Mouse (Mus musculus): ENCODE results near the gene Pnma5. TPM values are rescaled to one million over a fixed set of nuclear protein-coding genes. Genes with fewer than 3 reads are reported as not detected.
A peak's percentile ranks its signal among the peaks of the same experiment; 100 is the strongest.

Pnma5 gene
- total and polyA plus RNA-seq, 3 experiments, result 0.08 to 0.11 TPM; not detected in 1

DNA sequence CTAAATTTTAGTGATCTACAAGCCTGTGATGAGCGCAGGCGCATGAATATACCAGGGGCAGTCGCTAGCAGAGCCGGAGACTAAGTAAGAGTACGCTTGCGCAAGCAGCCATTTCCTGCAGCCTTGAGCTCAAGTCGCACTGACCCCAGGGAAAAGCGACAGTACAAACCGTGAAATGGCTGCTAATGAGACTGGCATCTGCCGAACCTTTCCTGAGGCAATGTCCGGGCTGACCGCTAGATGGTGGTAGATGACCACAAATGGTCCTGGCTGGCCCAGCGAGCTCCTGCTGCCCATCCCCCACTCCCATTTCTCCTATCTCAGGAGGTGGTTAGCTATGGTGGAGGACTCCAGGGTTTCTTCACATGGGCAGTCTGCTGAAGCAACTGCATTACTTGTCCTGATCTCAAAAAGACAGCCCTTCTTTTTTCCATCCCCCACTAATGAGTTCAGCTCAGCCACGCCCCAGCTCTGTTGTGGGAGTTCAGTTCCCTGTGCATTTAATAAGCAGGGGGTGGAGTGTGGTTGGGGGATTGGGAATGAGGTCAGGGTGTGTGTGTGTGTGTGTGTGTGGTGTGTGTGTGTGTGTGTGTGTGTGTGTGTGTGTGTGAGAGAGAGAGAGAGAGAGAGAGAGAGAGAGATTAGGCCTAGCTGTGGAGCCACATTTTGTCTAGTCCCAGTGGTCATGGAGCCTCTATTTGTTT, 17.1 kb upstream of the Pnma5 start:
- H3K36me3 ChIP-seq (ENCODE audit: control insufficient read depth in 1 of 2, insufficient read depth in 2 of 2, low read length in 2 of 2), result peaks cover 0 to 9% of the 10 kb centered on the region in 2 experiments; a peak in 2 of 4 replicates
- H3K9ac ChIP-seq (ENCODE audit: control insufficient read depth, low read depth, low read length, poor library complexity, severe bottlenecking), result peak overlapping the region; percentile 44
- H3K27me3 ChIP-seq (ENCODE audit: control insufficient read depth in 1 of 2, insufficient read depth in 2 of 2, low read length in 2 of 2), result no peaks in the 10 kb centered on the region
- peak overlapping the region; percentile 21 to 28; a peak in 2 of 4 replicates for H3K4me3 ChIP-seq (ENCODE audit: control insufficient read depth in 1 of 2, insufficient read depth in 1 of 2, low read depth in 2 of 2, low read length in 2 of 2)
- H3K9me3 ChIP-seq (replicated peaks; ENCODE audit: insufficient read depth, low read length), result no peaks in the 10 kb centered on the region
- peak overlapping the region; percentile 59 for H3K27ac ChIP-seq (ENCODE audit: control insufficient read depth, low read depth, low read length)
- H3K79me2 ChIP-seq (ENCODE audit: control insufficient read depth, insufficient read depth, low read length, poor library complexity), result no peaks in the 10 kb centered on the region
- DNase-seq (ENCODE audit: low read depth, low spot score), result peak; percentile 90
- H3K4me1 ChIP-seq (ENCODE audit: control insufficient read depth in 1 of 2, insufficient read depth in 2 of 2, low read length in 2 of 2), result peaks cover 4 to 18% of the 10 kb centered on the region in 2 experiments
- TF ChIP-seq TAL1 (IDR thresholded peaks at IDR 0.05; ENCODE audit: low read length), result no peak
- no peak for TF ChIP-seq ETS1 (IDR thresholded peaks at IDR 0.05; ENCODE audit: low read depth, low read length)
- 0 out of 2 replicates have a peak, but pooled peaks have one; percentile 13 for TF ChIP-seq TCF12 (IDR thresholded peaks at IDR 0.05; ENCODE audit: low read depth, low read length)
- TF ChIP-seq ZMIZ1 (IDR thresholded peaks at IDR 0.05; ENCODE audit: low read depth, low read length), result no peak
- no peak for TF ChIP-seq USF2 (IDR thresholded peaks at IDR 0.05; ENCODE audit: borderline replicate concordance in 1 of 2, insufficient read depth in 1 of 2, low read depth in 1 of 2, low read length in 2 of 2)
- TF ChIP-seq GATA1 (IDR thresholded peaks at IDR 0.05; ENCODE audit: low read depth, low read length), result no peak
- TF ChIP-seq ZNF384 (IDR thresholded peaks at IDR 0.05; ENCODE audit: low read depth, low read length), result no peak
- TF ChIP-seq NELFE (IDR thresholded peaks at IDR 0.05; ENCODE audit: low read depth, low read length), result peak; percentile 40; the same call in 1 of the 2 replicates
- TF ChIP-seq MEF2A (IDR thresholded peaks at IDR 0.05; ENCODE audit: extremely low read depth, insufficient replicate concordance, low read depth, low read length, poor library complexity, severe bottlenecking), result no peak
- TF ChIP-seq ZC3H11A (IDR thresholded peaks at IDR 0.05; ENCODE audit: low read depth, low read length), result peak; percentile 87
- no peak for TF ChIP-seq MYB (IDR thresholded peaks at IDR 0.05; ENCODE audit: low read depth, low read length)
- no peak; the same call in 1 of the 2 replicates for TF ChIP-seq SIN3A (IDR thresholded peaks at IDR 0.05; ENCODE audit: low read length)
- TF ChIP-seq SMC3 (IDR thresholded peaks at IDR 0.05; ENCODE audit: low read depth, low read length), result peak; percentile 68
- TF ChIP-seq USF1 (IDR thresholded peaks at IDR 0.05; ENCODE audit: low read depth, low read length), result no peak
- TF ChIP-seq HCFC1 (IDR thresholded peaks at IDR 0.05; ENCODE audit: low read depth, low read length), result peak; percentile 62; the same call in 1 of the 2 replicates
- no peak for TF ChIP-seq MAZ (IDR thresholded peaks at IDR 0.05; ENCODE audit: low read depth, low read length)
- TF ChIP-seq JUND (IDR thresholded peaks at IDR 0.05; ENCODE audit: low read depth, low read length), result no peak
- TF ChIP-seq RCOR1 (IDR thresholded peaks at IDR 0.05; ENCODE audit: low read depth, low read length), result no peak
- 0 out of 2 replicates have a peak, but pooled peaks have one; percentile 28 for TF ChIP-seq TBP (IDR thresholded peaks at IDR 0.05; ENCODE audit: low read depth, low read length)
- no peak for TF ChIP-seq MAX (IDR thresholded peaks at IDR 0.05; ENCODE audit: low read length)
- 0 out of 4 replicates have a peak, but pooled peaks of 1 of the 2 experiments have one; percentile 14 for TF ChIP-seq EP300 (IDR thresholded peaks at IDR 0.05; ENCODE audit: low read depth in 1 of 2, low read length in 2 of 2)
- no peak for TF ChIP-seq ZKSCAN1 (IDR thresholded peaks at IDR 0.05; ENCODE audit: low read depth, low read length)
- no peak for TF ChIP-seq MXI1 (IDR thresholded peaks at IDR 0.05; ENCODE audit: low read depth, low read length)
- TF ChIP-seq POLR2AphosphoS2 (IDR thresholded peaks at IDR 0.05; ENCODE audit: low read length), result no peak
- TF ChIP-seq ELF1 (IDR thresholded peaks at IDR 0.05; ENCODE audit: low read depth, low read length), result no peak
- TF ChIP-seq MAFK (IDR thresholded peaks at IDR 0.05; ENCODE audit: borderline replicate concordance, low read depth, low read length), result no peak
- TF ChIP-seq CHD1 (IDR thresholded peaks at IDR 0.05; ENCODE audit: low read depth, low read length), result no peak
- TF ChIP-seq BHLHE40 (IDR thresholded peaks at IDR 0.05; ENCODE audit: borderline replicate concordance, low read depth, low read length), result no peak
- peak in 1 of 2 experiments; percentile 52; a peak in 1 of 4 replicates for TF ChIP-seq POLR2A (IDR thresholded peaks at IDR 0.05; ENCODE audit: control insufficient read depth in 1 of 2, insufficient read depth in 1 of 2, low read depth in 1 of 2, low read length in 2 of 2, poor library complexity in 1 of 2)
- no peak for TF ChIP-seq GABPA (IDR thresholded peaks at IDR 0.05; ENCODE audit: low read depth, low read length)
- TF ChIP-seq KAT2A (conservative IDR thresholded peaks at IDR 0.05; ENCODE audit: low read depth, low read length), result no peak
- peak; percentile 74 for TF ChIP-seq CHD2 (IDR thresholded peaks at IDR 0.05; ENCODE audit: low read length)
- TF ChIP-seq MYC (IDR thresholded peaks at IDR 0.05; ENCODE audit: low read depth, low read length), result no peak
- TF ChIP-seq UBTF (IDR thresholded peaks at IDR 0.05; ENCODE audit: borderline replicate concordance, insufficient read depth, low read depth, low read length), result no peak
- TF ChIP-seq RAD21 (IDR thresholded peaks at IDR 0.05; ENCODE audit: low read depth, low read length), result peak; percentile 94
- peak; percentile 82 for TF ChIP-seq NRF1 (IDR thresholded peaks at IDR 0.05; ENCODE audit: insufficient read depth, low read depth, low read length, poor library complexity, severe bottlenecking)

Data from MEL (cell line).